Mouse (Mus musculus): ENCODE measurements at regions not wholly inside any gene's neighbourhood (a gene's known extent, or its start where the extent isn't known, plus 50 kb on each side); places are given as distances from the start of the nearest gene placed in this dataset.

DNA sequence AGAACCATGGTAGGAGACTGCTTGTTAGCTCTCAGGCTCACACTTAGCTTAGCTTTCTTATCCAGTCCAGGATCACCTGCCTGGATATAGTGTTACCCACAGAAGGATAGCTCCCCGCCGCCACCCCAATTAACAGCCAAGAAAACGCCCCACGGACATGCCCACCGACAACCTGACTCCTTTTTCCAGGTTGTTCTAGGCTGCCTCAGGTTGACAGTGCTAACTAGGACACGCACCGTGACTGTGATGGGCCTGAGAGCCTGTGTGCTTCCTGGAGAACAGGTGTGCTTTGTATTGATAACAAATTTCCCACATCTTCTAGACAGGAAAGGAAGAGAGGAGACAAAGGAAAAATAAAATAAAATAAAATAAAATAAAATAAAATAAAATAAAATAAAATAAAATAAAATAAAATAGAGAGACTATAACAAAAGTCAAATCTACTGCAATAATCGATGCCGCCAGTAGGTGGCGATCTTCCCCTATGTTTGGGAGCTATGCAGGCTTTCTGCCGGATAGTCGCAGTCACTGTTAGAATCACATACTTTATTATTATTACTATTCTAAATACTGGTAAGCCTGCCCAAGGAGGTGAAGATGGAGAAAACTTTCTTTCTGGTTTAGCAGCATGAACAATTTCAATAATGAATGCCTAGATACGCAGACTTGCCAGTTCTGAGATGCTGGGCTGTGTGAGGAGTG lies 175.5 kb upstream of the BB014433 start:
- TF ChIP-seq CTCF (IDR thresholded peaks at IDR 0.05; ENCODE audit: control insufficient read depth, insufficient read depth, insufficient replicate concordance, low read depth, low read length): peak; percentile 62; the same call in 1 of the 2 replicates
- TF ChIP-seq POLR2A (IDR thresholded peaks at IDR 0.05; ENCODE audit: control insufficient read depth, low read depth, low read length): no peak

All from testis, adult 2 months (tissue).